Comparison of ENCODE assay signal across 7 mouse cellular contexts in the genomic region with DNA sequence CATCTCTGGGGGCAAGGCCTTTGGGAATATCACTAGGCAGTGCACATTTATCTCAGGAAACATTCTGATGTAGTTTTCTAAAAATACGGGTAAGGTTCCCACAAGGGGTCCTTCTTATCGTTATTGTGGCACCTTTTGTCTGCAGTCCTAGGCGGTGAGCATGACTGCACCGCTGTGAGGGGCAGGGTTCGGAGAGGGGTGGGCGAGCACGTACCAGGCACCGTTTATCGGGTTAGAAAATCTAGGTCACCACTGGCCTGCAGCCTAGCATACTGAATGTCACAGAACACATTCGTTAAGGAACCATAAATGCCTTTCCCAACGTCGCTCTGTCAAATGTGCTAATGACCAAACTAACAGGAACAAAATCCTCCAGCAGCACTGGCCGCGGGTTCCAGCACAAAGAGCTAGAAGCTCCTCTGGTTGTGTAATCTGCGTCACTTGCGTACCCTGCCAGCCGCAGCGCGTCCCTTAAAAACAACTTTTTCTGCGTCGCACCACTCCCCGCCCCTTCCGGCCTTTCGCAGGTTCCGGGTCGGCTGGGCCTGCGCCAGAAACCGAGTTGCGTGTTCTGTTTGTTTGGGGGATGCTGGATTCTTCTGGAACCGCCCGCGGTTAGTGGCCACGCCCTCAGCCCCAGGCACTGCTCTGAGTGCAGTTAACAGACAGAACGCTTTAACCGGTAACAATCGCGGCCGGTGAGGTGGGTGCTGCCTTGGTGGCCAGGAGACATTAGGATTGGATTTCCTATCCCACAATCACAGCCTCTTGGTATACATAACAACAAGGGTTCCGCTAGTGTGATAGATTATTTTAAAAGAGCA. TPM values are rescaled to one million over a fixed set of nuclear protein-coding genes. Genes with fewer than 3 reads are reported as not detected.
DNase-seq lines count a peak whose midpoint lies in the region; ATAC-seq lines count a peak whose summit lies in the region.

A gene (plus strand): TSS at position 517 of the 824 bp plus-strand sequence.

- 0 out of 2 replicates have a peak, but pooled peaks cover 5% of the 10 kb centered on the region for H3K36me3 ChIP-seq in embryonic facial prominence, embryonic 14.5 days (ENCODE audit: control insufficient read depth, insufficient read depth, low read length)
- H3K36me3 ChIP-seq in limb, embryonic 10.5 days = peaks cover 12% of the 10 kb centered on the region
- H3K36me3 ChIP-seq in midbrain, embryonic 12.5 days = peaks cover 24% of the 10 kb centered on the region; the same call in 1 of the 2 replicates

- peak; percentile 93 to 97 for DNase-seq in adrenal gland, postnatal 4 days (ENCODE audit: low spot score in 2 of 2)
- peak; percentile 98 for DNase-seq in embryonic facial prominence, embryonic 14.5 days (ENCODE audit: low spot score)
- peak; percentile 98 to 100 for DNase-seq in heart, adult 18-20 months
- peak; percentile 98 for DNase-seq in kidney, adult 18-20 months
- peak; percentile 91 for DNase-seq in limb, embryonic 10.5 days (ENCODE audit: low spot score)
- peak; percentile 99 for DNase-seq in skeletal muscle tissue, adult 2 months (ENCODE audit: low read depth, low spot score)

- H3K9ac ChIP-seq in embryonic facial prominence, embryonic 14.5 days (ENCODE audit: low read depth, low read length) = peak within 1 kb of the TSS; percentile 72
- peak within 1 kb of the TSS; percentile 74 for H3K9ac ChIP-seq in midbrain, embryonic 12.5 days (replicated peaks)

- H3K4me2 ChIP-seq in embryonic facial prominence, embryonic 14.5 days (ENCODE audit: low read depth, low read length) = peak within 1 kb of the TSS; percentile 79
- H3K4me2 ChIP-seq in midbrain, embryonic 12.5 days (replicated peaks) = peak within 1 kb of the TSS; percentile 69

- ATAC-seq in embryonic facial prominence, embryonic 14.5 days (ENCODE audit: low read depth) = peak; percentile 92
- ATAC-seq in midbrain, embryonic 12.5 days (ENCODE audit: low FRiP score, low read depth) = peak; percentile 92

- H3K4me1 ChIP-seq in embryonic facial prominence, embryonic 14.5 days (ENCODE audit: control insufficient read depth, insufficient read depth, low read length) = peaks cover 13% of the 10 kb centered on the region; the same call in 1 of the 2 replicates
- H3K4me1 ChIP-seq in limb, embryonic 10.5 days = peaks cover 21% of the 10 kb centered on the region
- H3K4me1 ChIP-seq in midbrain, embryonic 12.5 days = peaks cover 18% of the 10 kb centered on the region

- no peaks in the 10 kb centered on the region for H3K9me3 ChIP-seq in embryonic facial prominence, embryonic 14.5 days (ENCODE audit: control insufficient read depth, low read length)
- H3K9me3 ChIP-seq in limb, embryonic 10.5 days (replicated peaks) = no peaks in the 10 kb centered on the region
- no peaks in the 10 kb centered on the region for H3K9me3 ChIP-seq in midbrain, embryonic 12.5 days

- peak within 1 kb of the TSS; percentile 49 for H3K4me3 ChIP-seq in embryonic facial prominence, embryonic 14.5 days (ENCODE audit: low read depth, low read length)
- H3K4me3 ChIP-seq in limb, embryonic 10.5 days = peak within 1 kb of the TSS; percentile 62
- peak within 1 kb of the TSS; percentile 45 for H3K4me3 ChIP-seq in midbrain, embryonic 12.5 days

- H3K27ac ChIP-seq in embryonic facial prominence, embryonic 14.5 days (replicated peaks; ENCODE audit: low read depth, low read length) = peak within 1 kb of the TSS; percentile 96
- H3K27ac ChIP-seq in limb, embryonic 10.5 days = peak within 1 kb of the TSS; percentile 93
- H3K27ac ChIP-seq in midbrain, embryonic 12.5 days (replicated peaks) = peak within 1 kb of the TSS; percentile 94

- no peaks in the 10 kb centered on the region for H3K27me3 ChIP-seq in embryonic facial prominence, embryonic 14.5 days (replicated peaks; ENCODE audit: control insufficient read depth, insufficient read depth, low read length)
- no peaks in the 10 kb centered on the region for H3K27me3 ChIP-seq in limb, embryonic 10.5 days (ENCODE audit: low read depth, poor library complexity, severe bottlenecking)
- H3K27me3 ChIP-seq in midbrain, embryonic 12.5 days = no peaks in the 10 kb centered on the region; the same call in 1 of the 2 replicates

- under 1% methylated on average over 39 of the region's 39 CpGs for WGBS in embryonic facial prominence, embryonic 14.5 days
- WGBS in limb, embryonic 10.5 days = 2% methylated on average over 39 of the region's 39 CpGs
- WGBS in midbrain, embryonic 12.5 days = under 1% methylated on average over 39 of the region's 39 CpGs

RNA-seq across cellular contexts. Expression of the gene that starts here (rescaled TPM):
- 10 to 100 TPM; 42.8 to 43.5 TPM for total RNA-seq in adrenal gland, postnatal 4 days (2021)
- 6.7 and 6.8 TPM in 2 replicates for polyA plus RNA-seq in embryonic facial prominence, embryonic 14.5 days (2014; fragmentation: Nextera tagmentation; extraction: Ambion mirVana)
- total RNA-seq in heart, adult 18-20 months (2021) = 10 to 100 TPM; 14.7 to 18.6 TPM
- 13.1 and 17.2 TPM in 2 replicates for polyA plus RNA-seq in limb, embryonic 10.5 days (2016; fragmentation: Nextera tagmentation; extraction: Ambion mirVana)
- polyA plus RNA-seq in midbrain, embryonic 12.5 days (2016; fragmentation: Nextera tagmentation; extraction: Ambion mirVana) = 18.1 and 22.3 TPM in 2 replicates

Comparison
In these comparisons a context has a peak if more than half of its experiments do, and no peak if none do; other contexts are left out.
1. Peak in every context shown above with its lines: DNase-seq, ATAC-seq, H3K4me3 ChIP-seq and H3K27ac ChIP-seq.